Mouse (Mus musculus) liver, embryonic 16.5 days (tissue): ENCODE measurements at regions not wholly inside any gene's neighbourhood (a gene's known extent, or its start where the extent isn't known, plus 50 kb on each side); places are given as distances from the start of the nearest gene placed in this dataset.

ENCODE experiments used
- ATAC-seq: fragments of 200-750 bp; cut with Nextera tagmentation; 2 replicates; pipeline ENCODE4 v1.8.0; 2017; ENCODE audit warnings: low read depth, mild to moderate bottlenecking, moderate number of reproducible peaks, moderate library complexity
- H3K27ac ChIP-seq: fragments of 300-500 bp; sonication (generic); 2 replicates; pipeline ENCODE4 v1.5.1; 2014; ENCODE audit warnings: mild to moderate bottlenecking, low read length
- H3K27me3 ChIP-seq: fragments of 300-500 bp; sonication (generic); 2 replicates; pipeline ENCODE4 v1.6.1; 2014; ENCODE audit warnings: low read depth, low read length, mixed read lengths; ENCODE audit not compliant: control insufficient read depth, insufficient read depth
- H3K36me3 ChIP-seq: fragments of 300-500 bp; sonication (generic); 2 replicates; pipeline ENCODE4 v1.6.1; 2014; ENCODE audit warnings: mild to moderate bottlenecking; ENCODE audit not compliant: control insufficient read depth, insufficient read depth
- H3K4me1 ChIP-seq: fragments of 300-500 bp; sonication (generic); 2 replicates; pipeline ENCODE4 v1.6.1; 2014; ENCODE audit warnings: low read depth, low read length, mixed read lengths; ENCODE audit not compliant: control insufficient read depth
- H3K4me2 ChIP-seq: fragments of 300-500 bp; sonication (generic); 2 replicates; pipeline ENCODE4 v1.6.1; 2014; ENCODE audit warnings: low read depth, low read length, mixed read lengths
- H3K4me3 ChIP-seq: fragments of 300-500 bp; sonication (generic); 2 replicates; pipeline ENCODE4 v1.5.1; 2014; ENCODE audit warnings: low read depth, mild to moderate bottlenecking, low read length
- H3K9ac ChIP-seq: fragments of 300-500 bp; sonication (generic); 2 replicates; pipeline ENCODE4 v1.6.1; 2014; ENCODE audit warnings: low read depth, low read length
- H3K9me3 ChIP-seq: fragments of 300-500 bp; sonication (generic); replicated peaks from 2 replicates; pipeline ENCODE4 v1.6.1; 2016; ENCODE audit warnings: low read length; ENCODE audit not compliant: control insufficient read depth
- WGBS: fragments of 180-500 bp; shearing (Covaris S2); extraction: QIAGEN DNeasy Blood & Tissue Kit; methylation state at CpG from one replicate; pipeline ENCODE4 v1.1.7; 2014; ENCODE audit not compliant: insufficient replicate concordance; 5-methylcytosine and 5-hydroxymethylcytosine counted together

DNA sequence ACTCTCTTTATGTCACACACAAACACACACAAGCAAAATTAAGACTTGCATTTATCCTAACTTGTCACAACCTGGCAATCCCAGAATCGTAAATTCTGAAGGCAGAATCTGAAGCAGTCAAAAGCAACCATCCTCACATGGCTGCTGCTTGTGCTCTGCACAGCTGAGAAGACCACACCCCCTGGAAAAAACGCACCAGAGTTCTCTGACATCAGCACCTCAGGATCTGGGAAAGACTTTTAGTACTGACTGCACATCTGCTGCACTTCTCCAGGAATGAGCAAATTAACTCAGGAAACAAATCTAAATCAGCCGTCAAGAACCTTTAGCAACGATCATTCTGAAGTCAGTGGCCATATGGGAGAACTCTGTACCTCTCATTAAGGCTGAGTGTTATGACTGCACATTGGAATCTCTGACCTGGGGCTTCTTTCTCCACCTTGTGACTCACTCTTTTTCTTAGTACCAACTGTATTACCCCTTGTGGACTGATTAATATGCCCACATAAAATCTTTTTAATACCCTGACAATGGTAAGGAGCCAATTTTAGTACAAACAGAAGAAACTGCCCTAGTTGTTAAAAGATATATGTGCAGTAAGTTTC is 248.1 kb upstream of the Akirin2 start:
- no peaks in the 10 kb centered on the region for H3K4me1 ChIP-seq
- no peak for ATAC-seq
- H3K4me2 ChIP-seq: no peak overlapping the region
- H3K4me3 ChIP-seq: no peak overlapping the region
- 53% methylated on average over 4 of the region's 4 CpGs for WGBS
- no peaks in the 10 kb centered on the region for H3K36me3 ChIP-seq
- no peaks in the 10 kb centered on the region for H3K9me3 ChIP-seq
- H3K27me3 ChIP-seq: no peaks in the 10 kb centered on the region
- no peak overlapping the region for H3K9ac ChIP-seq
- no peak overlapping the region for H3K27ac ChIP-seq

- 61% methylated on average over 8 of the region's 8 CpGs for WGBS
Observed at GRCm38 (mm10) chr4:34308921-34309563, 241.7 kb upstream of the Akirin2 start.

GRCm38 (mm10) chr4:34310061-34310642 is 240.6 kb upstream of the Akirin2 start:
- Histone ChIP-seq H3K27me3 (no peaks in the 10 kb centered on the region), H3K9me3 (no peaks in the 10 kb centered on the region), H3K36me3 (no peaks in the 10 kb centered on the region), H3K27ac (no peak overlapping the region), H3K4me2 (no peak overlapping the region), H3K9ac (no peak overlapping the region), H3K4me3 (no peak overlapping the region), H3K4me1 (no peaks in the 10 kb centered on the region)
- ATAC-seq: no peak
- 61% methylated on average over 5 of the region's 5 CpGs for WGBS

More at GRCm38 (mm10) chr4:34308921-34309563, 241.7 kb upstream of the Akirin2 start:
- ATAC-seq: no peak
- Histone ChIP-seq H3K9ac (no peak overlapping the region), H3K4me1 (no peaks in the 10 kb centered on the region), H3K27ac (no peak overlapping the region), H3K27me3 (no peaks in the 10 kb centered on the region), H3K4me3 (no peak overlapping the region), H3K9me3 (no peaks in the 10 kb centered on the region), H3K4me2 (no peak overlapping the region), H3K36me3 (no peaks in the 10 kb centered on the region)

GRCm38 (mm10) chr4:34315848-34316247 is 234.9 kb upstream of the Akirin2 start:
- ATAC-seq: no peak
- Histone ChIP-seq H3K4me1 (no peaks in the 10 kb centered on the region), H3K4me3 (no peak overlapping the region)

DNA sequence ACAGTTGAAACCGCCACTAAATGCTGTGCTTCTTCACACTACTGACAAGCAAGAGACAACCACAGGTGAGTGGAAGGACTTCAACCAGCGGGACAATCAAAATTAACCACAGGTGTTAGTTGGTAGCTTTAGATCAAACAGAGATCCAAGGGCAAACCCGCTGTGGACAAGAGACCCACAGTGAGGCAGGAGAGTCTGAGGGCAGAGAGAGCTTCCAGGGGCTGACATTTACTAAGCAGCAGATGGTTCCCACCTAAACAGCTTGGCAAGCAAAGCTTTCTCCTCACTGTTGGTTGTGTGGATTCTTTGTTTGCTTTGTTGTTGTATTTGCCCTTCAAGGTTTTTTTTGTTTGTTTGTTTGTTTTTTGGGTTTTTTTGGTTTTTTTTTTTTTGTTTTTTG is 227.9 kb upstream of the Akirin2 start:
- no peak for ATAC-seq

More at GRCm38 (mm10) chr4:34315848-34316247, 234.9 kb upstream of the Akirin2 start:
- Histone ChIP-seq H3K4me2 (no peak overlapping the region), H3K9ac (no peak overlapping the region), H3K27ac (no peak overlapping the region), H3K27me3 (no peaks in the 10 kb centered on the region), H3K36me3 (no peaks in the 10 kb centered on the region), H3K9me3 (no peaks in the 10 kb centered on the region)
- WGBS: 53% methylated on average over 5 of the region's 5 CpGs

GRCm38 (mm10) chr4:34328151-34328785 is 222.5 kb upstream of the Akirin2 start:
- no peaks in the 10 kb centered on the region for H3K27me3 ChIP-seq
- no peaks in the 10 kb centered on the region for H3K36me3 ChIP-seq
- ATAC-seq: no peak
- no peaks in the 10 kb centered on the region for H3K4me1 ChIP-seq
- H3K27ac ChIP-seq: no peak overlapping the region
- H3K9me3 ChIP-seq: no peaks in the 10 kb centered on the region
- 67% methylated on average over 19 of the region's 19 CpGs for WGBS
- no peak overlapping the region for H3K9ac ChIP-seq
- H3K4me2 ChIP-seq: no peak overlapping the region
- H3K4me3 ChIP-seq: no peak overlapping the region

More for the DNA sequence above, 227.9 kb upstream of the Akirin2 start:
- 40% methylated on average over 3 of the region's 3 CpGs for whole genome bisulfite sequencing
- Histone ChIP-seq H3K4me1 (no peaks in the 10 kb centered on the region), H3K4me2 (no peak overlapping the region), H3K9ac (no peak overlapping the region), H3K36me3 (no peaks in the 10 kb centered on the region), H3K4me3 (no peak overlapping the region), H3K27me3 (no peaks in the 10 kb centered on the region), H3K9me3 (no peaks in the 10 kb centered on the region), H3K27ac (no peak overlapping the region)

DNA sequence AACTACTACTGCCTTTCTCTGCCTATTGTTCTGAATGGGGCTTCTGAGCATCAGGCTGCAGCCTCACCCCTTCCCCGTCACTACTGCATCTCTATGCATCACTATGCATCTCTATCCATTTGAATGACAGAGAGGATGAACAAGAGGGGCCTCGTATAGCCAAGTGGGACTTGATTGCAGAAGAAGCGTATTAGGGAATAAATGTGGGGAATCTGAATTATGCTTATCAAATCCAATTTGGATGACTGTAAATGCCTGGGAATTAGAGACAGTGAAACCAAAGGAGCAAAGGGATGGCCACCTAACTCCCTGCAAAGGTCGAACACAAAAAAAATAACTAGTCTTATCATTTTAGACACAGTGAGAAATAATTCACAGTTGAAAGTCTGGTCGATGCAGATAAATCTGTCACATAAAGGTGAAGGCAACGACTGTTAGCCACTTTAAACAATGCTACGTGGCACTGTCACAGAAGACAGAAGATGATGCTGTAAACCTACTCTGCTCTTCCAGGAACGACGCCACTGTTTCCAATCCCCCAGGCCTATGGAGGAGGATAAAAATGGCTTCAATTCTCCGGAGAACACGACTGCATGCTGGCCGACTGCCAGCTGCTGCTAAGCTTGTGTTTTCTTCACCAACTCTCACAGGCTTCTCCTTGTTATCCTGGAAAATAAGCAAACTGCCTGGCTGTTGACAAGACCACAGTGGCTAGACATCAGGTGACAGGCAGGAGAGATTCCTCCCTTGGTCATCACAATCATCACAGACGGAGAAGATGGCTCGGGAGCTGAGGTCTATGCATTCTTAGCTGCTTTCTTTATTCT is 213.6 kb upstream of the Akirin2 start:
- H3K27ac ChIP-seq: no peak overlapping the region
- H3K9me3 ChIP-seq: no peaks in the 10 kb centered on the region
- H3K4me2 ChIP-seq: no peak overlapping the region
- ATAC-seq: no peak
- no peaks in the 10 kb centered on the region for H3K36me3 ChIP-seq
- H3K27me3 ChIP-seq: no peaks in the 10 kb centered on the region
- no peak overlapping the region for H3K4me3 ChIP-seq
- H3K4me1 ChIP-seq: no peaks in the 10 kb centered on the region
- WGBS: 53% methylated on average over 14 of the region's 14 CpGs
- H3K9ac ChIP-seq: no peak overlapping the region

DNA sequence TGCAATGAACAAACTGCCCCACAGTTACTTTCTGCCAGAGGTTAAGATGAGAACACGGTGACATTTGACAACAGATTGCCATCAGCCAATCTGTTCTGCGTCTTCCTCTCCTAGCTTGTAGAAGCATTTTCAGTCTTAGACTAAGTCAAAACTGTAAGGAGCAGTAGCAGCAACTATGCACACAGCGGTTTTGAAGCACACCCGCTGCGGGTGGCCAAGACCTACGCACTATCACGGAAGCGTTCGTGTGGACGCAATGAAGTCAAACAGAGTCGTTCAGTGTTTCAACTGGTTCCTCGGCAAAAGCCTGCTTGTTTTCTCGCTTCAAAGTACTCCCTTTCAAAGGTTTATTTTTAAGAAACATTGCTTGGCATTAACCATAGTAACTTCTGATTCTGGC is 212.9 kb upstream of the Akirin2 start:
- no peak overlapping the region for H3K4me2 ChIP-seq

More for the DNA sequence above, 212.9 kb upstream of the Akirin2 start:
- no peaks in the 10 kb centered on the region for H3K9me3 ChIP-seq
- WGBS: 80% methylated on average over 13 of the region's 13 CpGs
- H3K36me3 ChIP-seq: no peaks in the 10 kb centered on the region
- H3K4me1 ChIP-seq: no peaks in the 10 kb centered on the region
- no peaks in the 10 kb centered on the region for H3K27me3 ChIP-seq
- H3K4me3 ChIP-seq: no peak overlapping the region
- H3K9ac ChIP-seq: no peak overlapping the region
- H3K27ac ChIP-seq: no peak overlapping the region
- ATAC-seq: no peak
